Mouse (Mus musculus) right cerebral cortex, postnatal 14 days (tissue): Measurements from ENCODE around the gene Plekhh3.
"Not testable (repeated sequence)": the region's sequence is repeated elsewhere in the genome, so short reads cannot be mapped to it uniquely, and the experiment has no call there.

Source experiments
- DNase-seq: peaks from one replicate; pipeline ENCODE4 v3.0.0; 2022

Gene Plekhh3

DNA sequence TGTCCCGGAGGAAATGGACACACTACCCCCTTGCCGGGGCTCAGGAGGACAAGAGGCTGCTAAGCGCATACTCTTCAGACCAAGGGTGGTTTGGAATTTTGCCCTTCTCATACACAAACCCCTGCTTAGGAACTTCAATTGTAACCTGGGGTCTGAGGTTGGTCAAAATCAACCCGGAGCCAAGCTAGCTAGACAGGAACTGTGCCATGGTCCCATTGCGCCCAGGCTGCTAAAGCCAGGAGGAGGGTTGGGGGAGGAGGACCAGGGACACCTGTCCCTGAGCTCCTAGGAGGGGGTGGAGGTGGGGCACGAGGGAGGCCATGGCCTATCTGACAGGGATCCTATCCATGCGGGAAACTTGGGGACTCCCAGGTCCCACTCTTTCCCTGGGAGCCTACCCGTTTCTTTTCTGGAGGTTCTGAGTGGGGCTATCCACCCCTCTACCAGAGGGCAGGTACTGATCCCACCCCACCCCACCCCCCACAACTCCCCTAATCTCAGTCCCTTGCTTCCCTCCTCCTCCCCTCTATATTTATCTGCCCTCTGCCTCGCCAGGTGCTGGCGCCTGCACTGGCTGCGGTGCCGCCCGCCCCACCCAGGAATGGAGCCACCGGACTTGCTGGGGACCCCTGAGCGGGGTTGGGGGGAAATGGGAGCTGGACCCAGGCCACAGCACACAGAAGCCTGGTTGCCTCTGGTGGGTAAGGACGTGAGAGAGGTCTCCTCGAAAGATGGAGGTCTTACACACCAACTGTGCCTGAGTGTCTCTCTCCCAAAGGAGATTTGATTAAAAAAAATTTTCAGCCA is 1.6 kb downstream of the Plekhh3 start:
- no peak for DNase-seq

DNA sequence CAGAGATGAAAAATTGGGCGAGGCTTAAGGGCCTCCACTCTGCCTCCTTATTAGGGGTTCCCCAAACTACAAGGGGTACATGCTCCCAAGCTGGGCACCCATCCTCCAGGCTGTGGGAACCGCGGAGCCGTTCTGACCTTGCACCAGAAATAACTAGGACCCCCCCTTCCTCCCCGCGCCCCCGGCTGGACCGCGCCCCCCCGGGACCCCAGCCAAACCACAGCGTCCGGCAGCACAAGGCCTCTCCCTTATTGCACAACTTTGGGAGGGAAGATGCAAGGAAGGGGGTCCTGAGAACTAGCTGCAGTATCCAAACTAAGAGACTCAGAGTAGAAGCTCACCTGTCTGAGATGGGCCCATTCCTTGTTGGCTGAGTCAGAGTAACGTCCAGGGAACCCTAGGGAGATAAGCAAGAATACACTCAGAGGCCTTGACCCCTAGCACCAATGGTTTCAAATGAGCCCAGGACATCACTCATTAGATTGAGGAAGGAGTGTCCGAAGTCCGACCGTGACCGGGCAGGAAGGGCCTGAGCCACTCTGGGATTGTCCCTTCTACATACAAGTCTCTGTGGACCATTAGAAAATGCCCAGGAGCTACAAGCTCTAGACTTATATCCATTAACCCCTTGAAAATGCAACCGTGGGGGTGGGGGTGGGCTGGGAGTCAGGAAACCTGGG is 2.7 kb downstream of the Plekhh3 start:
- no peak for DNase-seq

DNA sequence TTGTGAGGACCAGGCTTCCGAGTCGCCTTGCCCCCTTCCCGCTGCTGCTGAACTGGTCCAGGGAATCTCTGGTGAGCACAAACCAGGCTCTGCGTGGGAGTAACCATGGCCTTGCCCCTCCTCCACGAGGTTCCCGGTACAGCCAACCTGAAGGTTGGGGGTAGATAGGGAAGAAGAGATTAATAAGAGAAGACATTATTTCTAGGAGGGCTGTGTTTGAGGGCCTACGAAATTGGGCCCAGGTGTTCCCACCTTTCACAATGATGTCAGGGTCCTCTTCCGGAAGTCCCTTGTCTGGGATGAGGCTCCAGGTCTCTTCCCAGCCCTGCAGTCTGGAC is 3.2 kb downstream of the Plekhh3 start:
- DNase-seq, result no peak

DNA sequence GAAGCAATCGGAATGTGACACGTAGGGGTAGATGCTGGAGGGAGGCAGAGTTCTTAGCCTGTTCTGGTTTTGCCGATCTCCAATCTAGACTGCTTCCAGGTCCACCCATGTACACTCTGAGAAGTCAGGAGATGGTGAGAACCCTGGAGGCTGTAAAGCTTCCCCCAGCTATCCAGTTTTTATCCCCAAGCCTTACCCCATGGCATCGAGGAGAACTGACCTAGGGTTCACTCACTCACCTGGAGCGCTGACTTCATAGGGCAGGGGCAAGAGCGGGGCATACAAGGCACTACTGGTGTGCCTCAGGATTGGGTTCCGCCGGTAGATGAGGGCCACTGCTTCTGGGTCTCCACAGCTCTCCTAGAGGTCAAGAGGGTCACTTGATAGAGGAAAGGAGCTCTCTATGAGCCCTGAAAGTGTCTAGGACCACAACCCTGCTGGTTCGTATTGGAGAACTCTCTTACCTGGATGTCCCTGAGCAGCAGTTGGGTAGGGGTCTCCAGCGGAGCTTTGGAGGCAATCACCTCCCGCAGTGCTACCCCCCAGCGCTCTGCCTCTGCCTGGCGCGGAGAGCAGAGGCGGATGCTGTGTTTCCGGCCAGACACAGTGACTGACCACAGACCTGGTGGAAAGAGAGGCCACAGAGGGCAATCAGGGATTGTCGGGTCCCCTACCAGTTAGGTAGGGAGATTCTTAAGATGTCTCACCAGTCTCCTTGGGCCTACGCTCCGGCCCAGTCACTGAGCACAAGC is 3.8 kb downstream of the Plekhh3 start:
- DNase-seq, result no peak

DNA sequence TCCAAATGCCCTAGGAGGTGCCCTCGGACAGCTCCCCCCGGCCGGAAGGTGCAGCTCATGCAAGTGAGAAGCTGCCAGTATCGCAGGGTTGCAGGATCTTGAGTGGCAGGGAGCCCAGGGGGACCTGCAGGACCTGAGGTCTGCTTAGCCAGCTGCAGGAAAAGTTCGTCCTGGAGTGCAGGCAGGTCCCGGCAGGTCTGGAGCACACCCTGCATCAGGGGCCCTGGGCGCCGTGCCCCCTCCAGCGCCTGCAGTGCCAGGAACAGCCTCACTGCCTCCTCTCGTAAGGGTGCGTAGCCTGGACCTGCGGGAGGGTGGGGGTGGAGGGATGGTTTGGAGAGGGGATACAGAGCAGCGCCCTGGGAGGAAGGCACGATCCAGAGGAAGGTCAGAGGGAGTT is 4.8 kb downstream of the Plekhh3 start:
- no peak for DNase-seq

DNA sequence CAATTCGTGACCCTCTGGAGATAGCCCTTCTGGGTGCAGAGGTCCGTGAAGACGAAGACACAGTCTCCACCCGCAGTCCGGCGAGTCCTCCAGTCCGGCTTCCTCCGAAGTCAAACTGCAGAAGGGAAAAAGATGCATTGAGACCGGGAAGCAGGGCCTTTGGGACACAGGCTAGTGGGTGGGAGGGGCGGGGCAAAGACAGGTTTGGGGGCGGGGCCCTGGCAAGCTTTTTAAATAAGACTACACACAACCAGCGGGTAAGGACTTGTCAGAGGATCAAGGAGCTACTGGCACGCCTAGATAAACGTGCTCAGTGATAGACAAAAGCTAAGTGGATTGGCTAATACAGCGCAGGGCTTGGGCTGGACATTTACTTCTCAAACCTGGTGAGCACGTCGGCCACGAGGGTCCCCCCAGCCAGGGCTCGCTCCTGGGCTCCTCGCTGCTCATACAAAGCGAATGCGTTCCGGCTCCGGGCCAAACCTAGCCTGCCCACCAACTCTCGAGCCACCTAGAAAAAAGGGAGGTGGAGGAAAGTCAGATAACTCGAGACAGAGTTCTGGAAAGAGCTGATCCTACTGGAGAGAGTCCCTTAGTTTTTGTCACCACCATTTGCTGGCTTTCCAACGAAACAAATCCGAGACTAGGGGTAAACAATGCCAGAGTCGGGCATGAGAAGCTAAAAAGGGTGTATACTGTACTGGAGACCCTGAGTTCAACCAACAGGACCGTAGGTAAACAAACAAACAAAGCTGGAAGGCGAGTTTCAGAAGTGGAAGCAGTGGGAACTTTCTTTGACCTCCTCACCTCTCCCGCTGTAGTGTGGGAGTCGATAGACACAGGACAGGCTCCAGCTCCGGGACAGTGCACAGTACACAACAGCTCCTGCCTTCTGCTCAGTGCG is 6.2 kb downstream of the Plekhh3 start:
- DNase-seq, result no peak

DNA sequence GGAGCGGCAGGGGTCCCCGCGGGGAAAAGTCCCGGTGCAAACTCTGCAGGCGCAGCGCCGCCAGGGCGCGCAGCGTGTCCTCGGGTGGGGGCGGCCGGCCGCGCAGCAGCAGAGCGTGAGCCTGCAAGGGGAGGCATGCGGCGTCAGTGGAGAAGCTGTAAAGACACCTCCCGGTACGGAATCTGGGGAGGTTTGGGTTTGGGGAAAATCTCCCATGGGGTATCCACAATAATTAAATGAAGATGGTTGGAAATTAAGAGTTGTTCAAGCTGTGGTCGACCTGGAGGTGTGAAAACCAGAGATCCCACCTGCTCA is 6.8 kb downstream of the Plekhh3 start:
- DNase-seq, result no peak

DNA sequence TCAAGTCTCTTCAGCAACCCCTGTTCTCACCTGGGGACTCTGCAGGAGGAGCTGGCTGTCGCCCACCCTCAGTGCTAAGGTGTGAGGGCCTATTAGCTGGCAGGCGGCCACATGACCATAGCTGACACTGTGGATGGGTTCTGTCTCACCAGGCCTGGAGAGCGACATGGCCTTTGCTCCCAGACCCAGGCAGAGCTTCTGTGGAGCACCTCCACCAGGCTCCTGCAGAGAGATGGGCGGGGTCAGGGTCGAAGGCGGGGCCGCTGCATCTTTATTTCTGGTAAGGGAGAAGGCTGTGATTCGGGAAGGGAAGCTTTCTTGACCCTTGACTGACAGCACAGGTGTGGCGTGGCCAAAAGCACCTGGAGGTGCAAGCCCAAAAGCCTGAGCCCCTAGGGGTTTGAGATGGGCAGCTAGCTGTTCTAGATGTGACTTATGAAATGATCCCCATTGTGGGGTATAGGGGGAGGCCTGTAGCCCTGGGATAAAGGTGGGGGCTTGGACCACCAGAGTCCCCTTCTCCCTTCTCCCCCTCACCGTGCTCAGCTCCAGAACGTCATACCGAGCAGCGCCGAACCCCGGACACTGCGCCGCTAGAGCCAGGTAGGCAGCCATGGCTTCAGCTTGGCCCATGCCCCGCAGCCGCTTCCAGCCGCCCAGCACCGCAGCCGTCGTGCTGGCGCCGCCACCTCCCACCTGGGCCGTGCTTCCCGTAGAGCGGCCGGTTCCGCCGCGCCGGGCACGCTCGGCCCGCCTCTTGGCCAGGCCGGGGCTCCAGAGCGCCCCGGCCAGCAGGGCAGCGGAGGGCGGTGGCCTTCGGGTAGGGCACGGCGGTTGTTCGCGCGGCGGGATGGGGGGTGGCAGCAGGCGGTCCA is 7.4 kb downstream of the Plekhh3 start:
- no peak for DNase-seq

DNA sequence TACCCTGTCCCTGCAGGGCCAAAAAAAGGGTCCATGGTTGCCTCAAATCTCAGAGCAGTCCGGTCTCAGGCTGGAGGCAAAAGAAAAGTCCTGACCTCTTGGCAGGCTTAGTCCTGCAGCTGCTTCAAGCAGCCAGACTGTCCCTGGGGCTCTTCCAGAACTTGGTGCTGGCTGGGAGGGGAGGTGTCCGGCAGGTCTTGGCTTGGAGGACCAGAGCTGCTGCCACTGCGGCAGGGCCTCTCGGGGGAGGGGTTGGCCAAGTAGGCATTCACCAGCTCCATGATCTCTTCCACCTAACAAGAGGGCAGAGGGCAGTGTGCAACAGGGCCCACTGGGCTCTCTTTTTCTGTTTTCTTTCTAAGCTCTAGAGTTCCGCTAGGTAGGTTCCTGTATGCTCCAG is 8.4 kb downstream of the Plekhh3 start:
- no peak for DNase-seq

DNA sequence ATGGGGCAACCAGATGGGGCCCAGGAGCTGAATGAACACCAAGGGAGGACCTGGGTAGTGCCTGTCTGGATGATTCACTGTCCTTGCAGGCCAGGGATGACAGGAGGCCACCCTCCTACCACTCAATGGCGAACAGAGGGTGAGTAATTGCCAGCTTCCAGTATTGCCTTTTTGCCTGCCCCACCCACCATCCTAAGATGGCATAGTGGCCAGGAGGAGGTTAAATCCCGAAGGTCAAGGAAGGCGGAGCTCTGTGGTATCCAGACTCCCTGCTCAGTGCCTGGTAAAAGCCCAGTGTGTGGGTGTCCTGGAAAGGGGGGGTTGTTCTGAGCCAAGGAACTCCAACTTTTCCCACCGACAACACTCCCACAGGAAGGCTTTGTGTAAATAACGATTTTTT is 8.8 kb downstream of the Plekhh3 start:
- no peak for DNase-seq

DNA sequence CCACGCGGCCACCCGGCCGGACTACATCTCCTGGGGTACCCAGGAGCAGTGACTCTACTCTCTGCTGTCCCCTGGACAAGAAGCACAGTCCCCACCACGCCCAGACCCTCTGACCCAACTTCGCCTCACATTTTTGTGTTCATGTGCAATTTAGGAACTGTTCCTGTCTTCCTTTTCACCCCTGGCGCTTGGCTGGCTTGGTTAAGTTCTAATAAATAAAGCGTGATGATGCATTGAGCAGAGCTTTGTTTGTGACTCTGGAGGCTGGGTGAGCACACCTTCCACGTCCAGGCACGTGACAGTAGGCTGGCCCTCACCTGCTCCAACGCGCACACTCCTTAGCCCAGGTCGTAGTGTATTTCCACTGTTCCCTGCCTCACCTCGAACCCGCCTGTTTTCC is 9.6 kb downstream of the Plekhh3 start:
- DNase-seq, result no peak

DNA sequence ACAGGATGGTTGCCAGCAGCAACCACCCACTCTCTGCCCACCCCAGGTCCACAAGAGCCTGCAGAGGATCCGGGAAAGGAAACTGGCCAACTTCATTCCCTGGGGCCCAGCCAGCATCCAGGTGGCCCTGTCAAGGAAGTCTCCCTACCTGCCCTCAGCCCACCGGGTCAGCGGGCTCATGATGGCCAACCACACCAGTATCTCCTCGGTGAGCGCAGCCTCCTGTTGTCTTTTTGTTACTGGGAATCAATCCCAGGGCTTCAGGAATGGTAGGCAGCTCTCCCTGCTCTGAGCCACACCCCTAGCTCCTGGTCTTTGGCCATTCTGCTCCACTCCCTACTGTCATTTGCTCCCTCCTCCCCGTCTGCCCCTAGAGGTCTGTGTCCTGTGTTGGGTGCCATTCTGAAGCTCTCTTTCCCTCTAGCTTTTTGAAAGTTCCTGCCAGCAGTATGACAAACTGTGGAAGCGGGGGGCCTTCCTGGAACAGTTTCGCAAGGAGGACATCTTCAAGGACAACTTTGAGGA is 10.1 kb downstream of the Plekhh3 start:
- DNase-seq, result not testable (repeated sequence)

DNA sequence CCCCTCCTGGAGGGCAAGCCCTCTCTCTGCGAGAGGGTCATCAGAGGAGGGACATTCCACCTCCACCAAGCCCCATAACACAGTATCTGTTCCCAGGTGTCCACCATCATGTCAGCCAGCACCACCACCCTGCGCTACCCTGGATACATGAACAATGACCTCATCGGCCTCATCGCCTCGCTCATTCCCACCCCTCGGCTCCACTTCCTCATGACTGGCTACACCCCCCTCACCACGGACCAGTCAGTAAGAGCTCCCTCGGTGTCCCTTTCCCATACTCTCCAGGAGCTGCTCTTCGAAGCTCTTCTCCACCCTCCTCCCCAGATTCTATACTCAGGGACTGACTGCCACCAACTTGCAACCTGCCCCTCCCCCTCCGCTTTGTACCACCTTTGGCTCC is 11.0 kb downstream of the Plekhh3 start:
- not testable (repeated sequence) for DNase-seq

DNA sequence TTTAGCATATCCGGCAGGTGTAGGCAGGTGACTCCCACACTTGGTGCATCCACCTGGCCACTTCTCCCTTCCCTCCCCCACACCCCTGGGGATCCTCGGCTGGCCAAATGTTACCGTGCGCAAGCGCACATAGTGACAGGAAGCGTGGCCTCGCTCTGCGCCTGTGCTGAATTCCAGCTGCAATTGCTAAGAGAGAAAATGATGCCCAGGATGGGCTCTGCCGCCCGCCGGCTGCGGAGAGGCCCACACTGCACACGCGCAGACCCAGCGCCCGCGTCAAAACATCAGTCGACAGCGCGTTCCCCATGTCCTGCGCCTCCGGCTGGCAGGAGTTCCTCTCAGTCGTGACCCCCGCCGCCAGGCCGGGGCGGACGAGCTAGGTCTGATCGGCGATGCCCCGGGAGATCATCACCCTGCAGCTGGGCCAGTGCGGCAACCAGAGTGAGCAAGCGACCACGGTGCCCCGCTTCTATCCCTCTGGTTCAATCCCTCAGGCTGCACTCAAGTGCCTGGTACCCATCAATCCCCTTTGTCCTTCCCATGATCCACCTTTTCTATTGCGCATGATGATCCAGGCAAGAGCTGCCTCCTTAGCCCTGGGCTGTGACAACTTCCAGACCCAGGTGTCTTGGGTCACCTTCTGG is 15.3 kb downstream of the Plekhh3 start, which contains the start of gene Tubg2:
TSS of gene Tubg2 (plus strand) at position 180 of the 644 bp plus-strand sequence.
- DNase-seq, result peak; percentile 75

DNA sequence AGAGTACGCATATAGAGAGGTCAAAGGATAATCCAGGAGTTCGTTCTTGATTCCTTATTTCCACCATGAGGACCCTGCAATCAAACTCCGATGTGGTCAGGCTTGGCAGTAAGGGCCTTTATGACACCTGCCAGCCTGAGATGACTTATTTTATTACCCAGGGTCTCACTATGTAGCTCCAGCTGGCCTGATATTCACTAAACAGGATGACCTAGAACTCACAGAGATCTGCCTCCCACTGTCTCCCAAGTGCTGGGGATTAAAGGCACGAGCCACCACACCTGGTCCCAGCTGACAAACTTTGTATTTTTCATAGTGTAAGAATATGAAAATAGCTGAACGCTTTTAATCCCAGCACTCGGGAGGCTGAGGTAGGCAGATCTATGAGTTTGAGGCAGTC is 16.0 kb downstream of the Plekhh3 start:
- no peak for DNase-seq

DNA sequence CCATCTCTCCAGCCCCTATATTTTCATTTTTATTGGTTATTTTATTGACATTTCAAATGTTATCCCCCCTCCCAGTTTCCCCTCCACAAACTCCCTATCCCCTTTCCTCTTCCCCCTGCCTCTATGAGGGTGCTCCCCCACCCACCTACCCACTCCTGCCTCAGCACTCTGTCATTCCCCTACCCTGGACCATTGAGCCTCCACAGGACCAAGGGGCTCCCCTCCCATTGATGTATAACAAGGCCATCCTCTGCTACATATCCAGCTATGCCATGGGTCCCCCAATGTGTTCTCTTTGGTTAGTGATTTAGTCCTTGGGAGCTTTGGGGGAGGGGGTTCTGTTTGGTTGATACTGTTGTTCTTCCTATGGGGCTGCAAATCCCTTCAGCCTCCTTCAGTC is 16.5 kb downstream of the Plekhh3 start:
- no peak for DNase-seq

DNA sequence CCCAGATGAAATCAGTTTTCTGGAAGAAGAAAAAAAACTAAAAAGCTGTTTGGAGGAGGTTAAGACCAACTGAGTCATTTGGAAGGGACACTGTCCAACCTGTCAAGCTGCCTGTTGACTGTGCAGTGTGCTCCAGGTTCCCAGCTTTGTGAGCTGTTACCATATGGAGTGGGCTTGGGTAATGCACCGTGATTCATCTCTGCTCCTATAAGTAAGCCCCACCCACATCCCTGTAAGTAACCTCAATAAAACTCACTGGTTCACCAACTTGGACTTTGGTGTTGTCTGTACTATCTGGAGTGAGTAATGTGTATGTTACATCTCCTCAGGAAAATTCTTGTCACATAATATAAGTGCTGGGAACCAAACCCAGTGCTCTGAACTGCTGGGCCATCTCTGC is 18.3 kb downstream of the Plekhh3 start:
- no peak for DNase-seq

DNA sequence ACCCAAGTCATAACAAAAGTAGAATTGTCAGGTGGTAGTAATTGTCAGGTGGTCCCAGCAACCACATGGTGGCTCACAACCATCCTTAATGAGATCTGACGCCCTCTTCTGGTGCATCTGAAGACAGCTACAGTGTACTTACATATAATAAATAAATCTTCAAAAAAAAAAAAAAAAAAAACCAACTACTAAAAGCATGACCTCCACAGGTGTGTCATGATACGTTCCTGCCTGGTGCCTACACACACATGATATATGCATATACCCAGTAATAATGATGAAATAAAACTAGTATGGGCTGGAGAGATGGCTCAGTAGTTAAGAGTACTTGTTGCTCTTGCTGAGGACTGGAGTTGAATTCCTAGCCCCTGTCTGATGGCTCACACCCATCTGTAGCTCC is 20.1 kb downstream of the Plekhh3 start:
- DNase-seq, result no peak

DNA sequence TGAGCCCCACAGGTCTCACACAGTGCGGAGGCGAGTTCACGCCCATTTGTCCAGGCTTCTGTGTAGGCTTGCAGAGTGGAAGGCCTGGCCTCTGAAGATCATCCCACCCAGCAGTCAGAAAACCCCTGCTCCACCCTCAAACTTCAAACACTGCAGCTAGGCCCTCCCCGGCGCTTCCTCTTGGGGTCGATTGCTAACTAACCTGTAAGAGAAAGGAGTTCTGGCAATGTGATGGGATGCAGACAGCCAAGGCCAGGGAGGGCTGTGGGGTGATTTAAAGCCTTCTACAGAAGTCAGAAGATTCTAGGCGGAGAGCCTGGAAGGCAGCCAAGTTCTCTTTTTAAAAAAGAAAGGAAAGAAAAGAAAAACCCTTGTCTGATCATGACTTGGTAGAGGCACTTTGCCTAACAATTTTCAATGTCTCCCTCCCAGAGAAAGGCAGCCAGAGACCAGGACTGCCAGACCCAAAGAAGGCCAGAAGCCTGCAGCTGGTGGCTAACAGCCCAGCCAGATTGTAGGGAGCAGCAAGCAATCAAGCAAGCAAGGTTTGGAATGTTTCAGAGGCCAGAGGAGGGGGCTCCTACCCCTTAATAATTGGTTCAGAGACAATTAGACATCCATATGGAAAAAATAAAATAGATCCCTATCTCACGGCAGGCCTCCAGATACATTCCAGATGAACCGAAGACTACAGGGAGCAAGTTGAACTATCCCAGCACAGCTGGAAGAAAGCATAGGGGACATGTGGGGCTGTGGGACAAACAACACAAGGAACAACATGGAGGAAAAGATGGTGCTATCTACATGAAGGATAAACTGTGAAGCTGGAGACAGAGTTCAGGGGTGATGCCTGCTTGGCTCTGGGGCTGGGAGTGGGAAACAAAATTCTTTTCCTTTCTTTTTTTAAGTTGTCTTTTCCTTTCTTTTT is 21.7 kb downstream of the Plekhh3 start:
- no peak for DNase-seq

DNA sequence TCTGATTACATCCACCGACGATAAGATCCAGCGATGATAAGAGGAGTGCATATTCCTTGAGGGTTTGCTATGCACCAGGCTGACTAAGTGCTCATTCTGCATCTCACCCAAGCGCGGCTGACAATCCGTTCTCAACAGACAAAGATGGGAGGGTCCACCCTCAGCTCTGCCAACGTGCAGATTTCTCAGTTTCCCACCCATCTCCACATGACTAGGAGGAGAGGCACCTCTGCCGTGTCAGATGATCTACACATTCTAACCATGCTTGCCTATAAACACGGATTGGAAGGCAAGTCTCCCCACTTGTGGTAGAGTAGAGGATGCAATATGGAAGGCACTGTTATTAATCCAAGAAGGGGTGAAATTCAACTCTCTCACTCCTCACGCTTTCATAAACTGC is 22.4 kb downstream of the Plekhh3 start:
- no peak for DNase-seq
